Mouse (Mus musculus): Measurements from ENCODE around the gene Bcl6. TPM values are rescaled to one million over a fixed set of nuclear protein-coding genes. Genes with fewer than 3 reads are reported as not detected.
A peak's percentile ranks its signal among the peaks of the same experiment; 100 is the strongest.

The Bcl6 gene
- polyA plus RNA-seq, 2 experiments = 2.7 to 10.8 TPM

DNA sequence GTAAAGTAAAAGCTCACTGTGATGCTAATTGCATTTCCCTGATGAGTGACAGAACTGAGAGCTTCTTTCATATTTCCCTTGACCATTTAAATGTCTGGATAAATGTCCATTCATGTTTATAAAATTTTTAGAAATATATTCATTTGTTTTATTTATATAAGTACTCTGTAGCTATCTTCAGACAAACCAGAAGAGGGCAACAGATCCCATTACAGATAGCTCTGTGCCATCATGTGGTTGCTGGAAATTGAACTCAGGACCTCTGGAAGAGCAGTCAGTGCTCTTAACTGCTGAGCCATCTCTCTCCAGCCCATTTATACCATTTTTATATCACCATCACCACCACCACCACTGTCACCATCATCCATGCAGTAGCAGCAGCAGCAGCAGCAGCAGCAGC lies 29.7 kb downstream of the Bcl6 start:
- H3K27me3 ChIP-seq (ENCODE audit: control insufficient read depth, insufficient read depth, low read length) = no peaks in the 10 kb centered on the region
- H3K4me1 ChIP-seq (ENCODE audit: control insufficient read depth, insufficient read depth, low read length) = no peaks in the 10 kb centered on the region
- ATAC-seq (ENCODE audit: low FRiP score, low read depth) = no peak
- no peak for DNase-seq (ENCODE audit: low spot score)
- H3K4me3 ChIP-seq (replicated peaks; ENCODE audit: low read length) = no peak overlapping the region
- no peak overlapping the region for H3K9ac ChIP-seq (ENCODE audit: low read depth, low read length, severe bottlenecking)
- no peak for TF ChIP-seq POLR2A (IDR thresholded peaks at IDR 0.05; ENCODE audit: borderline replicate concordance, extremely low read depth, insufficient read depth, insufficient read length)
- no peaks in the 10 kb centered on the region for H3K36me3 ChIP-seq (ENCODE audit: control insufficient read depth, insufficient read depth, low read length)
- no peaks in the 10 kb centered on the region for H3K9me3 ChIP-seq (ENCODE audit: control insufficient read depth, low read length)
- no peak overlapping the region for H3K27ac ChIP-seq (replicated peaks; ENCODE audit: low read depth, low read length)
- H3K4me2 ChIP-seq (replicated peaks; ENCODE audit: low read depth, low read length, severe bottlenecking) = no peak overlapping the region

DNA sequence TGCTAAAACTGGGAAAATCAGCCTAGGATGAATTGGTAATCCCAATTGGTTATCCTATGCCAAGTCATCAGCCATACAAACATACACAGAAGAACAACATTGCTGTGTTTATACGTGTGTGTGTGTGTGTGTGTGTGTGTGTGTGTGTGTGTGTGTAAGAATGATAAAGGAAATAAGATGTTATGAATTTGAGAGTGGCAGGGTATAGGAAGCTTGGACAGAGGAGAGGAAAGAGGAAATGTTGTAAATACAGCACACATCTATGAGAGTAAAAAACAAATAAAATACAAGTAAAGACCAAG lies 34.7 kb downstream of the Bcl6 start:
- H3K4me1 ChIP-seq (ENCODE audit: control insufficient read depth, insufficient read depth, low read length) = no peaks in the 10 kb centered on the region
- no peaks in the 10 kb centered on the region for H3K36me3 ChIP-seq (ENCODE audit: control insufficient read depth, insufficient read depth, low read length)
- no peak for ATAC-seq (ENCODE audit: low FRiP score, low read depth)
- no peaks in the 10 kb centered on the region for H3K27me3 ChIP-seq (ENCODE audit: control insufficient read depth, insufficient read depth, low read length)
- no peak overlapping the region for H3K4me3 ChIP-seq (replicated peaks; ENCODE audit: low read length)
- no peak for DNase-seq (ENCODE audit: low spot score)
- no peak overlapping the region for H3K9ac ChIP-seq (ENCODE audit: low read depth, low read length, severe bottlenecking)
- no peak overlapping the region for H3K27ac ChIP-seq (replicated peaks; ENCODE audit: low read depth, low read length)
- no peaks in the 10 kb centered on the region for H3K9me3 ChIP-seq (ENCODE audit: control insufficient read depth, low read length)
- TF ChIP-seq POLR2A (IDR thresholded peaks at IDR 0.05; ENCODE audit: borderline replicate concordance, extremely low read depth, insufficient read depth, insufficient read length) = no peak
- H3K4me2 ChIP-seq (replicated peaks; ENCODE audit: low read depth, low read length, severe bottlenecking) = no peak overlapping the region
- 3% methylated on average over 1 of the region's 1 CpGs for WGBS

GRCm38 (mm10) chr16:23953189-23953958 lies 35.3 kb downstream of the Bcl6 start:
- no peak overlapping the region for H3K4me3 ChIP-seq (replicated peaks; ENCODE audit: low read length)
- no peak overlapping the region for H3K27ac ChIP-seq (replicated peaks; ENCODE audit: low read depth, low read length)
- WGBS = 53% methylated on average over 11 of the region's 11 CpGs
- no peak for TF ChIP-seq POLR2A (IDR thresholded peaks at IDR 0.05; ENCODE audit: borderline replicate concordance, extremely low read depth, insufficient read depth, insufficient read length)
- no peaks in the 10 kb centered on the region for H3K4me1 ChIP-seq (ENCODE audit: control insufficient read depth, insufficient read depth, low read length)
- DNase-seq (ENCODE audit: low spot score) (peak; percentile 80), ATAC-seq (ENCODE audit: low FRiP score, low read depth) (peak; percentile 44; the same call in 1 of the 2 replicates)
- H3K4me2 ChIP-seq (replicated peaks; ENCODE audit: low read depth, low read length, severe bottlenecking) = no peak overlapping the region
- H3K27me3 ChIP-seq (ENCODE audit: control insufficient read depth, insufficient read depth, low read length) = no peaks in the 10 kb centered on the region
- H3K9ac ChIP-seq (ENCODE audit: low read depth, low read length, severe bottlenecking) = no peak overlapping the region
- no peaks in the 10 kb centered on the region for H3K9me3 ChIP-seq (ENCODE audit: control insufficient read depth, low read length)
- no peaks in the 10 kb centered on the region for H3K36me3 ChIP-seq (ENCODE audit: control insufficient read depth, insufficient read depth, low read length)

DNA sequence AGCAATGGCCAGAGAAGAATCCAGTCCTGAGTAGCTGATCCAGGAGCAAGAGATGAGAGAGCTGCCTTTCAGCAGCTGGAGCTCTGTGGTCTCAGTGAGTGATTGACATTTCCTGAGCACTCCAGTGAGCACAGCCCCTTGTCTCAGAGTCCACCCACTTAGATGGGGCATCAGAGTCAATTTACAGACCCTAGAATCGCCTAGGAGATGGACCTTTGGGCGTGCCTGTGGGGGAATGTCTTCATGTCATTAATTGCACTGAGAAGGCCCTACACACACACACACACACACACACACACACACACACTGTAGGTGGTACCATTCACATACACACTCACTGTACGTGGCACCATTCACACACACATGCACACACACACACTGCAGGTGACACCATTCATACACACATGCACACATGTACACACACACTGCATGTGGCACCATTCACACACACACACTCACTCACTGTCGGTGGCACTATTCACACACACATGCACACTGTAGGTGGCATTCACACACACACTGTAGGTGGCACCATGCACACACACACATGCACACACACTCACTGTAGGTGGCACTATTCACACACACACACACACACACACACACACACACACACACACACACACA lies 36.4 kb downstream of the Bcl6 start:
- no peak overlapping the region for H3K9ac ChIP-seq (ENCODE audit: low read depth, low read length, severe bottlenecking)
- no peak for TF ChIP-seq POLR2A (IDR thresholded peaks at IDR 0.05; ENCODE audit: borderline replicate concordance, extremely low read depth, insufficient read depth, insufficient read length)
- no peaks in the 10 kb centered on the region for H3K27me3 ChIP-seq (ENCODE audit: control insufficient read depth, insufficient read depth, low read length)
- H3K4me1 ChIP-seq (ENCODE audit: control insufficient read depth, insufficient read depth, low read length) = no peaks in the 10 kb centered on the region
- no peak overlapping the region for H3K27ac ChIP-seq (replicated peaks; ENCODE audit: low read depth, low read length)
- H3K9me3 ChIP-seq (ENCODE audit: control insufficient read depth, low read length) = no peaks in the 10 kb centered on the region
- no peak overlapping the region for H3K4me3 ChIP-seq (replicated peaks; ENCODE audit: low read length)
- no peak for ATAC-seq (ENCODE audit: low FRiP score, low read depth)
- H3K36me3 ChIP-seq (ENCODE audit: control insufficient read depth, insufficient read depth, low read length) = no peaks in the 10 kb centered on the region
- H3K4me2 ChIP-seq (replicated peaks; ENCODE audit: low read depth, low read length, severe bottlenecking) = no peak overlapping the region
- WGBS = 67% methylated on average over 4 of the region's 4 CpGs
- no peak for DNase-seq (ENCODE audit: low spot score)

DNA sequence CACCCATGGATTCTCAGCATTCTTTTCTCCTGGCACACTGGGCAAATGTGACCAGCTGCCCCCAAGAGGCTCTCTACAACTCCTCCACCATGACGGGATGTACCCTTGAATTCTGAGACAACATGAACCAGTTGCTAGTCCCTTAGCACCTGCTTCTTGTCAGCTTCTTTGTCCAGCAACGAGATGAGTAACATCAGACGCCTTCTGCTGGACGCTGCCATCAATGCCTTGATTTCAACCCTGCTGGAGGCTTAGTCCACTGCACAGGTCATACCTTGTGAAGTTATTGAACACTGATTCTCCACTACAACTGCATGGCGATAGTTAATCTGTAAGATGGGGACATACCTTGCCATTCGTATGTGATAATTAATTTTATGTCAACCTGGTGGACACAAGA lies 41.0 kb downstream of the Bcl6 start:
- no peak overlapping the region for H3K4me3 ChIP-seq (replicated peaks; ENCODE audit: low read length)
- 85% methylated on average over 6 of the region's 6 CpGs for WGBS
- H3K9ac ChIP-seq (ENCODE audit: low read depth, low read length, severe bottlenecking) = no peak overlapping the region
- H3K4me1 ChIP-seq (ENCODE audit: control insufficient read depth, insufficient read depth, low read length) = no peaks in the 10 kb centered on the region
- no peak for DNase-seq (ENCODE audit: low spot score)
- no peaks in the 10 kb centered on the region for H3K27me3 ChIP-seq (ENCODE audit: control insufficient read depth, insufficient read depth, low read length)
- TF ChIP-seq POLR2A (IDR thresholded peaks at IDR 0.05; ENCODE audit: borderline replicate concordance, extremely low read depth, insufficient read depth, insufficient read length) = no peak
- no peaks in the 10 kb centered on the region for H3K9me3 ChIP-seq (ENCODE audit: control insufficient read depth, low read length)
- H3K36me3 ChIP-seq (ENCODE audit: control insufficient read depth, insufficient read depth, low read length) = no peaks in the 10 kb centered on the region
- ATAC-seq (ENCODE audit: low FRiP score, low read depth) = no peak
- H3K4me2 ChIP-seq (replicated peaks; ENCODE audit: low read depth, low read length, severe bottlenecking) = no peak overlapping the region
- H3K27ac ChIP-seq (replicated peaks; ENCODE audit: low read depth, low read length) = no peak overlapping the region
